Comparison of ENCODE assay signal across 9 mouse cellular contexts in the genomic region with DNA sequence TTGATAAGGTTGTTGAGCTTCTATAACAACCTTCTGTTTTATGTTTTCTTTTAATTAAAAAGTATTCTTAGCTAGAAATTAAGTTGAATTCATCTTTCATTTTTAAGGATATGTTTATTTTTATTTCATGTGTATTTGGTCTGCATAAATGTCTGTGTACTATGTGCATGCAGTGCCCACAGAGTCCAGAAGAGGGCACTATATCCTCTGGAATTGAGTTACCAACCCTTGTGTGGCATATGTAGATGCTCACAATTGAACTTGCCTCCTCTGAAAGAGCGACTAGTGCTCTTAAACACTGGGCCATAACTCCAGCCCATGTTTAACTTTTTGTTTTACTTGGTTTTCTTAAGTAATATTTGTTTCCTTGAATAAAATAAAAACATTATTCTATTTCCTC. TPM values are rescaled to one million over a fixed set of nuclear protein-coding genes. Genes with fewer than 3 reads are reported as not detected.
DNase-seq lines count a peak whose midpoint lies in the region; ATAC-seq and TF ChIP-seq lines count a peak whose summit lies in the region.
"Had no signal": no experiment of that assay in that cellular context is flagged by ENCODE, and none has a peak within 500 bp of the region (broad histone marks: within the 10 kb centered on the region; RNA-seq: fewer than 3 reads in every experiment).

No protein-coding gene starts in this region.

- peak; percentile 46 for TF ChIP-seq CTCF in left cerebral cortex, adult 2 months (IDR thresholded peaks at IDR 0.05)
- peak; percentile 56 for TF ChIP-seq CTCF in Patski (IDR thresholded peaks at IDR 0.05)

- intact Hi-C loops in left cerebral cortex, adult 2 months (cut with DNase I): loop anchor here (5.0 to 10.0 kb wide), 2 partner anchors 412 to 625 kb away; no protein-coding TSS in a partner anchor

- DNase-seq in cerebellum, postnatal 10 days: peak; percentile 39 to 51
- DNase-seq in cerebellum, adult 11 months: no peak
- DNase-seq in left cerebral cortex, adult 2 months (ENCODE audit: extremely low spot score in 1 of 2, low spot score in 2 of 2): no peak
- no peak for DNase-seq in left cerebral cortex, adult 11 months (ENCODE audit: low spot score)
- DNase-seq in Patski (ENCODE audit: low read depth, low spot score): no peak
- DNase-seq in lung, postnatal 25 days (ENCODE audit: low spot score): peak; percentile 4
- DNase-seq in frontal cortex, postnatal 25 days (ENCODE audit: low spot score in 2 of 2): no peak
- DNase-seq in heart, adult 8-10 months (ENCODE audit: low spot score): no peak

- POLR2A ChIA-PET in Patski (lab: Charles Lee): no interaction called here

- H3K4me3 ChIP-seq in left cerebral cortex, adult 2 months: no peak overlapping the region
- H3K4me3 ChIP-seq: limb, embryonic 12.5 days had no signal

- CTCF ChIA-PET in Patski (lab: Charles Lee): interaction anchor here (1.0 kb wide), 1 partner anchor 1195 kb away, joined by 3 read pairs; no protein-coding TSS in a partner anchor

- ATAC-seq in Patski: no peak

- in situ Hi-C loops in Patski (cut with MboI; ENCODE audit: low pct_unique_long_range_greater_than_20kb): no loop called here

- peaks cover 33% of the 10 kb centered on the region for H3K27me3 ChIP-seq in Patski
- H3K27me3 ChIP-seq: limb, embryonic 12.5 days had no signal

- no peak overlapping the region for H3K27ac ChIP-seq in left cerebral cortex, adult 2 months
- H3K27ac ChIP-seq: limb, embryonic 12.5 days had no signal

RNA-seq across cellular contexts. Expression of a gene that starts 21.4 kb away (rescaled TPM):
- total RNA-seq in left cerebral cortex, adult 2 months (2021): 10 to 100 TPM in 1 of 2 experiments, 1 to 10 TPM in 1; 9.5 to 10.0 TPM
- 10.2 TPM for polyA plus RNA-seq in Patski (2021)
- 1 to 10 TPM; 6.5 to 7.8 (median 7.3) TPM for total RNA-seq in heart, adult 8-10 months (2022)

Comparison
In these comparisons a context has a peak if more than half of its experiments do, and no peak if none do; other contexts are left out.
1. DNase-seq: peak in cerebellum, postnatal 10 days (2 of 2) and lung, postnatal 25 days (single experiment); none in cerebellum, adult 11 months (single experiment), left cerebral cortex, adult 2 months (0 of 2), left cerebral cortex, adult 11 months (single experiment), Patski (single experiment), frontal cortex, postnatal 25 days (0 of 2) and heart, adult 8-10 months (single experiment).